Mouse (Mus musculus): ENCODE data around the gene Cks1b.

Cks1b gene

GRCm38 (mm10) chr3:89382950-89383349 is 35.2 kb downstream of the Cks1b start:
- DNase-seq (ENCODE audit: low spot score), result no peak

- DNase-seq (ENCODE audit: low spot score), result no peak
Measured at GRCm38 (mm10) chr3:89382033-89382882, 35.9 kb downstream of the Cks1b start.

DNA sequence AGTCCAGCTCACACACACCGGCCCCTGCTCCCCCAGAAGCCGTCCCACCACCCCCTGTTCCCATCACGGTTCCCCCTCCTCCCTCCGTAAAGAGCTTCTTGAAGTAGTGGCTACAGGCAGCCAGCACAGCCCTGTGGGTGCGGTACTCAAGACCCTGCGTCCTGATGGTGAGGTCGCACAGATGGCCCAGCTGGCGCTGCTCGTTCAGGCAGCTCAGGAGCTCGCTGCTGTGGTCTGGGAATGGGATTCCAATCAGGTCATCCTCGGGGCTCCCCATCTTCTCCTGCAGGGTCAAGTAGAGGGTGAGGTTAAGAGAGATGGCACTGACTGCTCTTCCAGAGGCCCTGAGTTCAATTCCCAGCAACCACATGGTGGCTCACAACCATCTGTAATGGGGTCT is 37.0 kb downstream of the Cks1b start:
- DNase-seq (ENCODE audit: low spot score), result no peak

DNA sequence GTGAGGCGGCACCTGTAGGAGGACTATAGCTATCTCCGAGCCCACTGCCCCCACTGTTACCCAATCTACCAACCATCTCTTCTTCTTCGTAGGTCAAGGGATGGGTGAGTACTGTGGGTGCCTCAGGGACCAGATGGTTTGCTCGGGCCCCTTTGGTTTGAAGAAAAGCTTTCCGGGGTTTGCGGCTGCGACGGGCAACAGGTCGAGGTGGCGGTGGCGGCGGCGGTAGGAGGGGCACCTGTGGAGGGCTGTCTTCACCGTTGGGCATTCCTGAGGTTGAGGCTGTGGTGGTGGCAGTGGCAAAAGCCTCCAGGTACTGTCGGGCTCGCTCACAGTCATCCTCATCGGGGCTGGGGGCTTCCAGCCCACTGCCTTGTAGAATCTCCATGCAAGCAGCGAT is 37.5 kb downstream of the Cks1b start:
- no peak for DNase-seq (ENCODE audit: low spot score)

GRCm38 (mm10) chr3:89380291-89380690 is 37.9 kb downstream of the Cks1b start:
- no peak for DNase-seq (ENCODE audit: low spot score)

DNA sequence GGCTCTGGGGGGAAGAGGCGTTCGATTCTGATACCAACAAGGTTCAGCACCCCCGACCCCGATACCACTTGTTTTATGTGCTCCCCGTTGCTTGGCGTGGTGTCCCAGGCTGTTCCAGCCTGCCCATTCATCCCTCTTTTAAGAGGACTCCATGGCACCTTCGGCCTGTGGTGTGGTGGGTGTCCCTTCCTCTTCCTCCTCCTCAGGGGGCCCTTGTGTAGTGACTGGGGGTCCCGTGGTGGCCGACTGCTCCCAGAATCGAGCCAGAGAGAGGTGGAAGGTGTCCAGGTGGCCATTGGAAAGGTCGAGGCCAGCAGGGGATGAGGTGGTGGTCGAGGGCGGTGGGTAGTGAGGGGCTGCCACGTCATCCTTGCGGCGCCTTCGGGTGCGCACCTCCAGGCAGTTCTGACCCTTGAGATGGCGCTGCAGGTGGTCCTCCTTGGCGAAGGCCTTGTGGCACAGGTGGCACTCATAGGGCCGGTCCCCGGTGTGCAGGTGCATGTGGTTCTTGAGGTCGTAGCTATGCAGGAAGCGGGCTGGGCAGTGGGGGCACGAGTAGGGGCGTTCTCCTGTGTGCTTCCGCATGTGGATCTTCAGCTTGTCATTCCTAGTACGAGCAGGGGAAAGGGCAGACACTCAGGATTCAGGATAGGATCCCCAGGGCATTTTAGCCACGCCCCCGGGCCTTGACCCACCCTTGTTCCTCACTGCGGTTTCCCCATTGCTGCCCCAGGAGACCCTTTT is 38.6 kb downstream of the Cks1b start:
- no peak for DNase-seq (ENCODE audit: low spot score)

DNA sequence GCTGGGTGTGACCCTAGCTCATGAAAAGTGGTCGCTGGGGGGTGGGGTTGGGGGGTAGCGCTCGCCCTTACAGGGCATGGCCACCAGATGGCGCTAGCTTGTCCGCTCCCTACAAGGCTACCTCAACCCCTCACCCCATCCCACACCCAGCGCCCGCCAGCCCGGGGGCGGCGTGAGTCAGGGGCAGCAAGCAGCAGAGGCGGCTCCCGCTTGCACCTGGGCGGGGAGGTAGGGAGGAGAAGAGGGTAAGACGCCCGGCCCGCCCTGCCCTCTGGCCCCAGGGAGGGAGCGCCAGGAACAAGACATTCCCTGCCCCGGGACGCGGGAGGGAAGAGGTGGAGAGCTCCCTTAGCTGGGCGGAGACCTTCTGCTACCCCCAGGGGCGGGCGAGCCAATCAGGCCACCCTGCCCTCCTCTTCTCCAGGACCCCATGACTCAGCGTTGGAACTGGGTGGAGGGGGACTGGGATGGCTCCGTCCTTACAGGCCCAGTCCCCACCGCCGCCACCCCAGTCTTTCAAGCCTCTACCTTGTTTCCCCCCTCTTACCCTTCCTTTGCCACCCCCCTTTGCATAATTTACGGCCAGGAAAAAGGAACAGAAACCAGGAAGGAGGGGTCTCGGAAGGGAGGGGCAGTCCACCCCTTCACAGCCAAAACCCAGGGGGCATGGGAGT is 39.7 kb downstream of the Cks1b start:
- DNase-seq (ENCODE audit: low spot score), result peak; percentile 78

DNA sequence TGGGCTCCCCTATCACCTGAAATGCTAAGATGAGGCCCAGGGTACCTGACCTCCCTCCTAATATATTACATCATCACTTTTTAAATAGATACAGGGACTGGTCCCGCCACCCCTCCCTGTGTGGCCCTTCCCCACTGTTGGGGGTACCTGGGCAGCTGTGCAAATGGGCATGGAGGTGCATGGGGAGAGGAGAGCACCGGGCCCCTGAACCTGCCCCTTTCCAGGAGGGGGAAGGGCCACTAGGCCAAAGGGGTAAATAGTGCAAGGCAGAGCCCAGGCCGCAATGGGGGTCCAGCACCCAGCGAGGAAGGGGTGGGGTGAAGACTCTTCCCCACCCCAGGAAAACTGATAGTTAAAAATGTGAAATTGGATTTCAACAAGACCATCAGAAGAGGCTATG is 40.4 kb downstream of the Cks1b start:
- no peak for DNase-seq (ENCODE audit: low spot score)

- no peak for DNase-seq (ENCODE audit: low spot score)
Measured at GRCm38 (mm10) chr3:89373581-89374231, 44.5 kb downstream of the Cks1b start.

GRCm38 (mm10) chr3:89367338-89367737 is 50.8 kb downstream of the Cks1b start:
- no peak for DNase-seq (ENCODE audit: low spot score)

- peak; percentile 42 for DNase-seq (ENCODE audit: low spot score)
Measured at GRCm38 (mm10) chr3:89365486-89366414, 52.4 kb downstream of the Cks1b start.

All from ovary, postnatal 36 days (tissue).